Mouse (Mus musculus): ENCODE measurements at regions not wholly inside any gene's neighbourhood (a gene's known extent, or its start where the extent isn't known, plus 50 kb on each side); places are given as distances from the start of the nearest gene placed in this dataset.

DNA sequence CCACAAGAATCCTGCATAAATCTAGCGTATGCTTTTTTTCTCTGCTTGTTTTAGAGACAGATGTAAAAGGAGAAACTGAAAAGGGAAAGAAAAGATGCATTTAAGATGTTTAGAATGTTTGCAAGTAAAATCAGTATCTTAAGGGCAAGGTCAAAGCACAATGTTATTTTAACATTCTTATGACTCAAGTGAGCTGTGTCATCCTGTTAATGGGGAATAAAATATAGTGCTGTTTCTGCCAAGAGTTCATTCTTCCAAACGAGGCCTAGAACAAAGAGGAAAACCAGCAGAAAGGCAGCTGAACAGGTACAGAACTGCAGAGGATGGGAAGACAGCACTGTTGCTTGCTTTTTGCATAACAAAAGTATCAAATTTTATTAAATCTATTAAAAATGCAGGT is 156.7 kb upstream of the Tmtc1 start:
- no peak for DNase-seq (ENCODE audit: low spot score in 2 of 2)

DNA sequence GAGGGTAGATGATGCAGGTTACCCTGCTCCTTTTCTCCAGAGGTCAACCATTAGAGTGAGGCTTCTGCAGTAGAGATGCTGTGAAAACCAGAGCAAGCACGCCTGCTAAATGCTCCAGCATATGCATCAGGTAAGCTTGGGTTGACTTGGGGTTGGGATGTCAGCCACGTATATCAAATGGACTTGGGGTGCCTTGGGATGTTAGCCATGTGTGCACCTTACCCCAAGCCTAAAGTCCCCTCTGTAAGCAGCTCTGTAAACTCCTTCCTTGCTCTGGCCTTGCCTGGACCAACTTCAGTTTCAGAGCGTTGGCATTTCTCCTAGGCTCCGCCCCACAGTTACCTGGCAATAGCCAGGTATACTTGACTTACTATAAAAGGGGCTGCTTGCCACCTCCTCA is 155.3 kb upstream of the Tmtc1 start:
- DNase-seq (ENCODE audit: low spot score in 2 of 2): no peak

DNA sequence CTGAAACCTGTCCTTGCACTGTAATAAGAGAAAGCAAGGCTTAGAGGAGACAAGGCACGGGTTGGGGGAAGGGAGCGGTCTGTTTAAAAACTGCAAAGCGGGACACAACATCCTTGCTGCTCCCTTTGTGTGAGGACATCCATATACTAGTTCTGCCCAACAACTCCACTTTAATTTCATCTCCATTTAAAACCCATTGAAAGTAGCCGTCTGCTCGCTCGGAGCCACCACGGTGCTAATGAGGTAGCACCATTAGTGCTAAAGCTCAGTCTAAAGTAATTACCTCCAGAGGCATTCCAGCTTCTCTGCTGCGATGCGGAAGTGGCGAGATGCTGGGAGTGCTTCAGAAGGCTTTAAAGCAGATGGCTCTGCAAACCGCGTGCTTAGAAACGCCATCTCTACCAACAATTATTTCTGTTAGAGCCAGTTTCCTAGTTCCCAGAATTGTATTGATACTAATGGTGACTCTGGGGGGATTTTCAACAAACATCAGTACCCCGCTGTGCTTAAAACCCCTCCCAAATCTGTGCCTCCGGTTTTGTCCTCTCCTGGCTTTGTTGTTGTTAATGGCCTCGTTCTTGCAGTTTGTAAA is 154.7 kb upstream of the Tmtc1 start:
- no peak for DNase-seq (ENCODE audit: low spot score in 2 of 2)

DNA sequence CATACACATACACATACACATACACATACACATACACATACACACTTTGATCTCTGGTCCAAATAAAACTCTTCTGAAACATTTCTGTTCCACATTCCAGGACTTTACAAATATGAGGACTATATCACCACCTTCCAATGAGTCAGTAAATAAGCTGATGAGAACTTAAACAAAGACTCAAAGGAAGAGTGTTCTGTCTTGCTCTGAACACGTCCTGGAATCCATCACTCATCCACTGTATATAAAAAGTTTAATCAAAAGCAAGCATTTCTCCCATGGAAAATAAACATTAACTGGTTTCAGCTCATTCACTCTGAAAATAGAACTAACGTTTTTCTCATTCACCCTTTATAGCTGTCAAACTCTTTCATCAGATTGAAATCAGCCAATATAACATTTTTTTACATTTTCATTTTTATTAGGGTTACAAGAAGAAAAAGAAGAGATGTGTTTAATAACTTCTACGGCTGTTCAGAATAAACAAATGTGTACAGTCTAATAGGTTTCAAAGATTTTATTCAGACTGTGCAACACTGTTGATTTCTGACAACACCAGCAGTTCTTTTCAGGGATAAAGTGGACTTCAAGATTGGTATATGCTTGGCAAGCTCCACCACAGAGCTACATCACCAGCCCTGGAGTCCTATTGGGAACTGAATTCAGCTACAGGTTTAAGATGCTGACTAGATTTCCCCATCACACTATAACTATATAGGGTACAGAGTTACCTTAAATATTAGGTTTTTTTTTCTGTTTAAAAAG is 151.0 kb upstream of the Tmtc1 start:
- no peak for DNase-seq (ENCODE audit: low spot score in 2 of 2)

DNA sequence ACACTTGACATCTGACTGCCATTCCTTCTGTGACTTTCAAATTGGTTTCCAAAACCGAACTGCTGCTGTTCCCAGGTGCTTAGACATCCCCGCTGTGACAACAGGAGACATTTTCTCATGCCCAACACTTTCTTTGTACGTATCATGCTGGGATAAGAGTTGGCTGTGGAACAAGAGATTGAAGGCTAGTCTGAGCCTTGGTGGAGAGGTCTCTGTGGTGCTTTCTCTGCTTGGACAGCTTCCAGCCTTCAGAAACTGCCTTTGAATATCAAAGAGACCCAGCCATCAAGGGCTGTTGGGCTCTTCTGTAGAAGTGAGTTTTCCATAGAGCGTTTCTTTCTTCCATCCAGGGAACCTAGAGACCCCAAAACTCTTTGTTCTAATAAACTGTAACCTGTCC is 144.8 kb upstream of the Tmtc1 start:
- DNase-seq (ENCODE audit: low spot score in 2 of 2): no peak

DNA sequence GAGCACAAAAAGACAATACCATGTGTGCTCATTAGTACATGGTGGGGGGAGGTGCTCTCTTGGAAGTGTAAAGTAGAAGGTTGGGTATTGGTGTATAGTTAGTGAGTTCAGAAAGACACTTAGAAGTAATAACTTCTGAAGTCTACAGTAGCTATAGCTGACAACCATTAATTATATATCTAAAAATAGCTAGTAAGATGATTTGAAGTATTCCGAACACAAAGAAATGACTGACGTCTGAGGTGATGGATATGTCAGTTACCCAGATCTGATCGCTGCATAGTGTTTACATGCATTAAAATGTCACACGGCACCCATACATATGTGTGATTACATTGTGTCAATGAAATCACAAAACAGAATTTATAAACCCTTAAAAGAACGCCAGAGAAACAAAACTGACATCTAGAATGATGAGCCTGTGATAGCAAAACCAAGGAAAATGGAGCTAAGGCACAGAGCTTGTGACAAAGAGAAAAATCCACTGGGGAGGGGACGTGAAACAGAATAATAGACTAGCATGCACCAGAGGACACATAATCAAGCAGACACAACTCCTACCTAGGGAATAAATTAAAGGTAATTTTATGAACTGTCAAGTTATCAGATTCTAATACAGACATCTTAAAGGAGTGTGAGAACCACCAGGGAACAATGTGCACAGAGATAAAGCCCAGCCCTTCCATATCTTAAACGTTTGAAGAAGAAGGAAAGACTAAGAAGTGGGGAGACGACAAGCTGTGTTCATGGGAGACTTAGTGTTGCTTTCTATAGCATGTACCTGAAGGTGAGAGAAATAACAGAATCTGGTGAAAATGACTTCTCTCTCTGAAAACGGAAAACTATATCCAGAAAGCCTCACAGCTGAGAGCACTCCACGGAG is 142.5 kb upstream of the Tmtc1 start:
- DNase-seq (ENCODE audit: low spot score in 2 of 2): no peak

DNA sequence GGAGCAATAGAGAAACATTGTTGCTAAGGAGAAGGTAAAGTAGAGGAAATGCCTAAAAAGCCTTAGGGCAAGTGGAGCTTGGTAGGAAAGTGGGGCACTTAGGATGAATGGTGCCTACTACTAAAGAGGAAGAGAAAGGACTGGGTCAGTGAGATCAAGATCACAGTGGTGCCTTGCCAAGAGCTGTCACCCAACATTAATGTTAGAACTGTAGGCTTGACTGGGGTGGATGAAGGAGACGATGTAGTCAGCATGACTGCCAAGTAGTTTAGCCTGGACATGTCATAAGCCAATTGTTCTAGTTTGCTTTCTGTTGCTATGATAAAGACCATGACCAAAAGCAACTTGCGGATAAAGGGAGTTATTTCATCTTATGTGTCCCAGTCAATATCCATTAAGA is 139.9 kb upstream of the Tmtc1 start:
- no peak for DNase-seq (ENCODE audit: low spot score in 2 of 2)

DNA sequence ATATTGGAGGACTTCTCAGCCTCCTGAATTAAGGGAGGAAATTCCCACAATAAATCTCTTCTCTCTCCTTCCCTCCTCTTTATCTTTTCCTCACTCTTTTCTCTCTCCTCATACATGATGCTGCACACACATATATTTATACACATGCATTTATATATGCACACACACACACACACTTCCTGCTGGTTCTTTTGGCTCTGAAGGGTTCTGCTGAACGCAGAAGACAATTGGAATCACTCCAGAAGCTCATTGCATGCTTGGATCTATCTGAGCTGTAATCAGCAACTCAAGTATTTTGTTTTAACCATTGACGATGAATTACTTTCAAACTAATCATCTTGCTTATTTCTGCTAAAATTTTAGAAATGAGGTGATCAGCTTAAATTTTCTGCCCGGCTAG is 134.1 kb upstream of the Tmtc1 start:
- DNase-seq (ENCODE audit: low spot score in 2 of 2): no peak

DNA sequence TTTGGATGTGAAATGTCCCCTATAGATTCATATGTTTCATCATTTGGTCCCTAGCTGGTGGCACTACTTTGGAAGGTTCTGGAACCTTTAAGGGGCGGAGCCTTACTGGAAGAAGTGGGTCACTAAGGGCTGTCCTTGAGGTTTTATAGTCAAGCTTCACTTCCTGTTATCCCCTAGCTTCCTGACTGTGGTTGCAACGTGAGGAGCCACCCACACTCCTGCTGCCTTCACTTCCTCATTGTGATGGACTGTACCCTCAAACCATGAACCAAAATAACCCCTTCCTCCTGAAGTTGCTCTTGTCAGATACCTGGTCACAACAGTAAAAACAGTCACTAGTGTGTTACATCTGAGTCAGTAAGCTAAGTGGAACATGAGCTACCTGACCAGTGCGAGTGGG is 133.5 kb upstream of the Tmtc1 start:
- DNase-seq (ENCODE audit: low spot score in 2 of 2): no peak

DNA sequence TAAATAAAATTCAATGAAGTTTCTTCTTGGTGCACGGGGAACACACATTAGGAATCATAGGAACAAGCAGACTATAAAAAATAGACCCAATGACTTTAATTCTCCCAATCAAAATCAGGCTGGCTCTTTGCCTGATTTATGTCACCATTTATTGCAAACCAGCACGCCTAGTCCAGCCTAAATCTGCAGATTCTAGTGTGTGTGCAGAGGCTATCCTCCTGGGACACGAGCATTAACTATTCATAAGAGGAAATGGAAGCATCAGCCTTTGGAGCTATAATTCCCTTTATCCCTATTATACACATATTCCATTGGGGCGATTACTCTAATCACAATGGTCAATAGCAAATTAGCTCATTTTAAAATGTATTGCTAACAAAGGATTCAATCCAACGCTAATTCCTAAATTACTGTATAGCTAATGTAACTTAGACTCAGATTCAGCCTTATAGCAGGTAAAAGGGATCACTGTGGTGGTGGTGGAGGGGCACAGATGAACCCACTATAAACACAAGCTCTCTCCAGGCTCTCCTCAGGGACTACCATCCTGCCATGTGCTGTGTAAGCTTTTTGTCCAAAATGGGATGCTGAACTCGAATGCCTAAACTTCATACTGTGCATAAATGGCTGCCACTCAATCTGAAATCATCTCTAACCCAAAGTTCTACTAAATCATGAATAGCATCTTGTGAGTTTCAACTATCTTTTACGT is 130.7 kb upstream of the Tmtc1 start:
- DNase-seq (ENCODE audit: low spot score in 2 of 2): no peak

DNA sequence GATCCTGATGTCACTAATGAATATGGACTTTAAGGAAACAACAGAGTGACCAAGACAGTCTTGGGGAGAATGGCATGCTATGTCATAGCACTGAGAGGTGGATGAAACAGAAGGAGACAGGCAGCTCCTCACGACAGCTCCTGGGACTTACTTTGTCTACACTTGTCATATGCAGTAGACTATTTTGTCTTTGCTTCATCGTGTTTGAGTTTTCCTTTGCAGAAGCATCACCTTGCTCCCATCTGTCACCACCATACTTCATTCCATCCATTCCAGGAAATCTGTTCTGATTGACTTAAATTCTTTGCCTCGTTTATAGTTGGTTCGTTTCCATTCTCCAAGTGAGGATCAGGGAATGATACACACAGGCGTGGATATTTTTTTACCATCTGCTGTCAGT is 128.0 kb upstream of the Tmtc1 start:
- DNase-seq (ENCODE audit: low spot score in 2 of 2): no peak

DNA sequence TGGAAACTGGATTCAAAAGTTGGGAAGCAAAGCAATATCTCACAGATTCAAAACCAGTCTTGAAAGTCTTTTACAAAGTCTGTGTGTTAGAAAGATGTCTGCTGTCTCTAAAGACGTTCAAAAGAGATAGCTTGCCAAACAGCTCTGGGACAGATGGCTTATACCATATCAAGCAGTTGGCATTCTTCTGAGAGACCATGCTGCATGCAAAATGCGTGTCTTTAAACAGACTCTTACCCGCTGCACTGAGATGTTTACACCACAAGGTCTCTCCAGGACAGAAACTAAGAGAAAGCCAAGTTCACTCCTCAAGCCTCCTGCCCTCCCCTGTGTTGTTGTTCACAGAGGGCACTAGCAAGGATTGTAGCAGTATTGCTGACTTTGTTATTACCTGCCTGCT is 127.5 kb upstream of the Tmtc1 start:
- DNase-seq (ENCODE audit: low spot score in 2 of 2): no peak

DNA sequence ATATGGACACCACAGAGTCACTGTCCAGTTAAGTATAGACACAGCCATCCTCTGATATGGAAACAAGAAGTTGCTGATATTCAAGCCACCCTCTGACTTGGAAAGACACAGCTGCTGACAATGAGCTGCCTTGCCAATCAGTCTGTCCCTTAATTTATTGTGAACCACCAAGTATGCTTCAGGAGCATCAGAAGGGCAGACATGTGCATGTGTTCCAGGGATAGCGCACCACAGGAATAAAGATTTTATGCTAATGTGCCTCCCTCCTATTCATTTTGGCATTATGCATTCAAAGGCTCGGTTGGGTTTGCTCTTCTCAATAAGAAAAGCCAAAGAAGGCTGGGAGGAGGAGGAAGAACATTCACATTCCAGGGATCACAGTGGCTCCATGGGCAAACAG is 120.0 kb upstream of the Tmtc1 start:
- DNase-seq (ENCODE audit: low spot score in 2 of 2): no peak

DNA sequence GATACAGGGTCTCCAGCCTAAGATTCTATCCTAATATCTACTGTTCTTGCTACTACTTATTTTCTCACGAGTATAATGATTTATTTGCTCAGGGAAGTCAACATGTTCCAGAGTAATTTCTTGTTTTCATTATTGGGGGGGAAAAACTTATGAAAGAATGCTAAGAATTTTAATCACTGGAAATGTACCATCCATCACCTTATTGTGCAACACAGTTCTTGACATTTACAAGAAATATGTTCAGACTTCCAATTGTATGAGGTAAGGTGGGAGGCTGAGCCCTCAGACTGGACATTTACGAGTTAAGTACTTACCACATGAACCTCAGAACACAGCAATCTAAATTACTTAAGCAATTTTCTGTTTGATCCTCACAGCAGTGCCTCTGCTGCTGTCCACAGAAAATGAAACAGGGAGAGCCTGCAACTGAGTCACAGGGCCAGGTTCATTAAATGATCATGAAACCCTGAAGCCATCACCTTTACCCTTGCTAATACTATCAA is 118.1 kb upstream of the Tmtc1 start:
- no peak for DNase-seq (ENCODE audit: low spot score in 2 of 2)

DNA sequence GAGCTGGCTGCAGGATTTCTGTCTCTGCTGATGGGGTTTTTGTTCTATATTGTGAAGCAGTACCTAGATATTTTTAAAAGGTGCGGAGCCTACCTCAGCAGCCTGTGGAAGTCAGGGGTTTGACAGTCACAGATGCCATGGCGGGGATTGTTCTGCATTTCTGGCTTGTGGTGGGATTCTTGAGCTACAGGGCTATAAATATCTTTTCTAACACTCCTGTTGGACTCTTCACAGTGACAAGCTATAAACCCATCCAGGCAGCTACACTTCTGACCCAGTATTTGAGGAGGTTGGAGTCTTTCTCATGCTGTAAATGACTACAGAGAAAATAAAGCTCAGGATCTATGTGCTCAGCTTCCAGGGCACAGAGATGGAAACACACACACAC is 112.3 kb upstream of the Tmtc1 start:
- DNase-seq (ENCODE audit: low spot score in 2 of 2): peak; percentile 5 to 6

DNA sequence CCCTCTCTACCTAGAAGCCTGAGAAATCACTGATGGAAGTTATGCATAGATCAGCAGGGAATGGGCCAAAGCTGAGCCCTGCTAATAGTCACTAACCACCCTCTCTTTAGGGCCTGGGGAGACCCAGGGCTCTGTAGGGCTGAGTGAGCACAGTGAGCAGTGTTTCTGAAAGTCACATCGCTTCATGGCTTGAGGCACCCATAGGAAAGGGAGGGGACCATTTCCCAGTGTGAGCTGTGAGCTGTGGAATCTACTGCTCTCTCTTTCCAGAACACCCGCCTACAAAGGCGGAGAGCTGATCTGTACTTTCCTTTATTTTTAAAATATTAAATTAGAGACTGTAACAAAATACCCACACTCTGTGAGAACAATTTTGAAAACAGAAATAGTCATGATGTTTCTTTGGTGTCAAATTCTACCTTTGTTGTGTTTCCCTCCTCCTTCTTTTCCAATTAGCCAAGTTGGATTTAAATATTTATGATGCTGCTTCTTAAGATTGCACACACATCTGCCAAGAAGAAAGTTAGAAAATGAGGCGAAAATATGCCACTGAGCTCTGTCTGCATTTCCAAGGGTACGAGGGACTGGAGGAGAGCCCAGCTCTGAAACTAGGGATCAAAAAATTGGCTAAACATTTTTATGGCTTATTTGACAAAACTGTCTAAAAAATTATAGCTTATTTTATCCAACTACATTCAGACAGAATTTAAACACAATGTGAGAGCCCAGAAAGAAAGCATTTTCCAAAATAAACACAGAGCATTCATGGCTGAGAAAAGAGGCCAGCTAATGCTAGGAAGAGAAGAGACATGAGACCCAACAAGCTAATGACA is 111.7 kb upstream of the Tmtc1 start:
- DNase-seq (ENCODE audit: low spot score in 2 of 2): peak in 1 of 2 experiments; percentile 6

DNA sequence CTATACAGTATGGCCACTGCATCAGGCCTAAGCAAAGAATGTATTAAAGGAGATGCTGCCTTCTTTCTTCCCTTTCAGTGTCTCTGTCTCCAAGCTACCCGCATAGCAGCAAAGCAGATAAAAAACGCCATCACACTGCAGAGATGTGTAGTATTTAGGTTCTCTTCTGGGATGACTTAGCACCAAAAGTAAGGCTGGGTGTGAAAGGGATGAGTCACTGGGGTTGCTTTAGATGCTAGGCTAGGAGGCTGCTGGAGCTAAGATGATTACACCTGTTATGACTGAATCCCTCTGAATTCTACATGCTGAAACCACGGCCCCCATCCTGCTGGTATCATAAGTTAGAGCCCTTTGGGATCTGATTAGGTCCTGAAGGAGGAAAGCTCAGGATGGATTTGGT is 110.3 kb upstream of the Tmtc1 start:
- no peak for DNase-seq (ENCODE audit: low spot score in 2 of 2)

DNA sequence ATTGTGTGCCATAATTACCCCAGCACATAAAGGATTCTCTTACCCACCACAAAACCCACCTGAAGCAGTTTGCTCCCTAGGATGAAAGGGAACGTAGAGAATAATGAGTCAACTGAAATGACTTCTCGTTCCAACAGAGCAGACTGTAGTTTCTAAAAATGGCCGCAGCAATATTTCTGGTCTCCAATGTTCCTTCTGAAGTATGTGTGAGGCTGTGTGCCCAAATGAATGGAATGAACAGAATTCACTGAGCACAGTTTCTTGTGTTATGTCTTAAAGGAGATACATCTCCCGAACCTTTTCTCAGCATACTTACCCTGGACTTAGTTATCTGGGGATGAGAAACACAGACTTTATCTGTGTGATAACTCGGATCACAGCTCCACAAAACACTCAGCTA is 109.4 kb upstream of the Tmtc1 start:
- peak in 1 of 2 experiments; percentile 4 for DNase-seq (ENCODE audit: low spot score in 2 of 2)

DNA sequence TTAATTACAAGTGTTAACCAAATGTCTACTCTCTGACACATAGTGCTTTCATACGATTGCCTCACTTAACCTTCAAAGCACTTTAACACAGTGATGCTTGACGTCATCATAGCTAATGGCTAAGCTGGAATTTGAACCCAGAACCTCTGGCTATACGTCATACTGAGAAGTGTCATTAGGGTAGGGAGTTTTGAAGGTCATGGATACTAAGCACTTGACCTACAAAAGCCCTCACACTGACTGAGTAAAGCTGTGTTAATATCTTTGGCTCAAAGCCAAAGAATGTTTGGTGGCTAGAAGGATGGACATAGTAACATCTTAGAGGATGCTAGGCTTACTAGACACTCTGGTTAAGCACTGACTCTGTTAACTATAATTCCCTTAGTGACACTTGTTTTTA is 106.9 kb upstream of the Tmtc1 start:
- DNase-seq (ENCODE audit: low spot score in 2 of 2): no peak

DNA sequence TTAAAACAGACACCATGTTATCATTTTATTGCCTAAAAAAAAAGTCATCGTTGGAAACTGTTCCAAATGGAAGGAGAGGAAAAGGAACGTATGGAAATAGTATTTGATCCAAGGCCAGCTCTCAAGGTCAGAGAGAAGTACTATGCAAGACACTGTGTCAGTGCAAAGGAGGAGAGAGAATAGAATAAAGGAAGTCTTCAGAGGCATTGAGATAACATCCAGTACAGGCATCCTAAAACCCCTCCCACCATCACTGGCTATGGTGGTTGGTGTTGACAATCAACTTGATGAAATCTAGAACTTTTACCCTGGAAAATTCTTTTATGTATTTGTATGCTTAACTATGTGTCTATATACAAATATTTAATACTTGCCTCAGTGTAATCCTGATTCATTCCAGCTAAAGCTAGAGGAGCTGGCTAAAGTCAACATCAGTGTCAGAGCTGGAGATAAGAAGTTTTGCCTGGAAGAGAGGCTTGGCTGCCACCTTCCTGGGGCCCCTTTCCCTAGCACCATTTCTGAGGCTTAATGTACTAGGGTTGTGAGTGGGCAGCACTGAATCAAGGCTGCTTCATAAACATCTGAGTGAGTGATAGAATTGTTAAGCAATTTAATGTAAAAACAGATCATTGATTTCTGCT is 104.1 kb upstream of the Tmtc1 start:
- DNase-seq (ENCODE audit: low spot score in 2 of 2): no peak

DNA sequence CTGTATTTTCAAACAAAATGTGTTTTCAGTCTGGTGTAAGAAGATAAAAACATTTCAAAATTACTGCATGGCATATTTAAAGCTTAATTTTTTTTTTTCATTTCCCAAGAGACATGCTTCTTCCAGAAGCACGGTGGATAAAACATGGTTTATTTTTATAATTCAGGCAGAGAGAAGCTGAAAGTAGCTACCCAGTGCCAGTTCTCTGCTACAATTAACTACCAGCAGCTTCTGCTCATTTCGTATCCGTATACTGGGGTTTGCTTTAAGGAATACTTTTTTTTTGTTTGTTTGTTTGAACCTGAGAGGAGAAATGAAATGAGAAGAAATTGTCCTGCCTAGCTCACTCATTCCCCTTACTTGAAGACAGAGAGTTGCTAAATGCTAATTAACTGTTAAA is 98.9 kb upstream of the Tmtc1 start:
- no peak for DNase-seq (ENCODE audit: low spot score in 2 of 2)

Data from heart, adult 9 months (tissue).